Mouse (Mus musculus) frontal cortex, postnatal 25 days (tissue): ENCODE results near the gene Otub1.
A peak's percentile ranks its signal among the peaks of the same experiment; 100 is the strongest.

ENCODE experiments used
- DNase-seq, 2 experiments: peaks; one replicate each; pipeline ENCODE4 v3.0.0; 2022; ENCODE audit warnings: low spot score in 2 of 2

The Otub1 gene

GRCm38 (mm10) chr19:7176041-7176696, 29.9 kb downstream of the Otub1 start:
- DNase-seq, result no peak

GRCm38 (mm10) chr19:7172051-7172866, 33.9 kb downstream of the Otub1 start:
- peak; percentile 28 to 60 for DNase-seq

- no peak for DNase-seq
These were observed 34.7 kb downstream of the Otub1 start for GRCm38 (mm10) chr19:7171447-7171846.

GRCm38 (mm10) chr19:7170916-7171315, 35.2 kb downstream of the Otub1 start:
- no peak for DNase-seq

- no peak for DNase-seq
These were observed 37.7 kb downstream of the Otub1 start for GRCm38 (mm10) chr19:7168423-7168822.

GRCm38 (mm10) chr19:7166767-7167166, 39.3 kb downstream of the Otub1 start:
- DNase-seq, result no peak

- no peak for DNase-seq
These were observed 39.9 kb downstream of the Otub1 start for GRCm38 (mm10) chr19:7166200-7166711.

- DNase-seq, result no peak
These were observed 40.5 kb downstream of the Otub1 start for GRCm38 (mm10) chr19:7165509-7166199.

- no peak for DNase-seq
These were observed 41.2 kb downstream of the Otub1 start for GRCm38 (mm10) chr19:7164820-7165323.

- no peak for DNase-seq
These were observed 41.9 kb downstream of the Otub1 start for GRCm38 (mm10) chr19:7164238-7164637.

- no peak for DNase-seq
These were observed 45.1 kb downstream of the Otub1 start for GRCm38 (mm10) chr19:7161064-7161463.

GRCm38 (mm10) chr19:7160151-7160906, 45.8 kb downstream of the Otub1 start:
- DNase-seq, result no peak

GRCm38 (mm10) chr19:7157734-7158133, 48.4 kb downstream of the Otub1 start:
- no peak for DNase-seq

- no peak for DNase-seq
These were observed 50.9 kb downstream of the Otub1 start for GRCm38 (mm10) chr19:7155196-7155595.

GRCm38 (mm10) chr19:7153232-7153631, 52.9 kb downstream of the Otub1 start:
- DNase-seq, result no peak

- no peak for DNase-seq
These were observed 54.0 kb downstream of the Otub1 start for GRCm38 (mm10) chr19:7151927-7152653.

- DNase-seq, result no peak
These were observed 54.7 kb downstream of the Otub1 start for GRCm38 (mm10) chr19:7151300-7151926.

- DNase-seq, result no peak
These were observed 56.9 kb downstream of the Otub1 start for GRCm38 (mm10) chr19:7149158-7149685.

- no peak for DNase-seq
These were observed 57.5 kb downstream of the Otub1 start for GRCm38 (mm10) chr19:7148541-7149085.
